Mouse (Mus musculus): ENCODE measurements around the gene Olfr195. TPM values are rescaled to one million over a fixed set of nuclear protein-coding genes. Genes with fewer than 3 reads are reported as not detected.

Gene Olfr195
- total RNA-seq (2023) = not detected

GRCm38 (mm10) chr16:59146746-59147145 lies at the start of gene Olfr195:
Gene Olfr195 (plus strand): TSS chr16:59147046.

GRCm38 (mm10) chr16:59111781-59112180 lies 35.1 kb upstream of the Olfr195 start, which contains the start of gene Olfr193:
Gene Olfr193 (minus strand): TSS chr16:59111881.

DNA sequence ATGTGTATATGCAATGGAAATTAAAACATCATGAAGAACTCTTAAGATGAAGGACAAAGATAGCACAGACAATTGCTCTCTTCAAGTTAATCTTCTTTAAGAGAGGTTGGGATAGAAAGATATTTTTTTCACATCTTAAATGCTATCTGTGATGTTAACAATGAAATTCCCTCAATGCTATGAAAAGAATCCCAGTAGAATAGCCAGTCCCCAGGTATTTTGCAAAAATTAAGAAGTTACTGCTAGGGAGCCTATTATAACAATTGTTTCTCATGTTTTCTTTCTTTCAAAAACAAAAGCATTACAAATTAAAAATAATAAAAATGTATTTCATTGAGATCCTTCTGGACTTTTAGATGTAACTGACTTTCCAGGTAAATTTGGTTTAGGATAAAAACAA lies 25.9 kb upstream of the Olfr195 start, which contains the start of gene Olfr194:
Gene Olfr194 (minus strand): TSS at position 101 of the 400 bp plus-strand sequence.

GRCm38 (mm10) chr16:59170354-59170753 lies 23.5 kb downstream of the Olfr195 start, which contains the start of gene Olfr196:
Gene Olfr196 (minus strand): TSS chr16:59170454.

Other genes starting within 250 kb of the Olfr195 start
- not detected for gene Olfr181, start 218.3 kb upstream of the Olfr195 start, total RNA-seq (2023)
- gene Olfr180, start 217.7 kb upstream of the Olfr195 start, total RNA-seq (2023) = not detected
- not detected for gene Olfr183, start 151.7 kb upstream of the Olfr195 start, total RNA-seq (2023)
- gene Olfr186, start 116.8 kb upstream of the Olfr195 start, total RNA-seq (2023) = not detected
- gene Olfr187, start 107.3 kb upstream of the Olfr195 start, total RNA-seq (2023) = not detected
- gene Olfr190, start 69.0 kb upstream of the Olfr195 start, total RNA-seq (2023) = not detected
- not detected for gene Olfr191, start 57.2 kb upstream of the Olfr195 start, total RNA-seq (2023)
- not detected for gene Olfr193, start 35.2 kb upstream of the Olfr195 start, total RNA-seq (2023)
- not detected for gene Olfr194, start 26.0 kb upstream of the Olfr195 start, total RNA-seq (2023)
- not detected for gene Olfr196, start 23.4 kb downstream of the Olfr195 start, total RNA-seq (2023)
- gene Olfr198, start 56.5 kb downstream of the Olfr195 start, total RNA-seq (2023) = not detected
- gene Olfr199, start 72.7 kb downstream of the Olfr195 start, total RNA-seq (2023) = not detected
- not detected for gene Olfr201, start 125.6 kb downstream of the Olfr195 start, total RNA-seq (2023)
- not detected for gene Olfr202, start 139.7 kb downstream of the Olfr195 start, total RNA-seq (2023)
- gene Olfr203, start 151.8 kb downstream of the Olfr195 start, total RNA-seq (2023) = not detected
- not detected for gene Olfr204, start 171.2 kb downstream of the Olfr195 start, total RNA-seq (2023)
- not detected for gene Olfr205, start 184.1 kb downstream of the Olfr195 start, total RNA-seq (2023)
- not detected for gene Olfr206, start 202.2 kb downstream of the Olfr195 start, total RNA-seq (2023)
- gene Olfr209, start 216.9 kb downstream of the Olfr195 start, total RNA-seq (2023) = not detected